Mouse (Mus musculus) embryonic fibroblast, embryonic 13.5 days (primary cell): Measurements from ENCODE around the gene Phospho1.

Experiments
- CTCF ChIP-seq: IDR thresholded peaks from 2 replicates; pipeline ENCODE4 v1.5.1; 2011; ENCODE audit warnings: mild to moderate bottlenecking, control low read depth, low read length, moderate library complexity, borderline replicate concordance; ENCODE audit not compliant: insufficient read depth
- POLR2A ChIP-seq: IDR thresholded peaks from 2 replicates; pipeline ENCODE4 v1.6.1; 2011; ENCODE audit warnings: low read depth, mild to moderate bottlenecking, control low read depth, low read length, moderate library complexity

- TF ChIP-seq POLR2A (no peak), CTCF (no peak)
Observed at GRCm38 (mm10) chr11:95875804-95876203, 51.5 kb downstream of the Phospho1 start.
